Mouse (Mus musculus) hindbrain, embryonic 12.5 days (tissue): Measurements from ENCODE around the gene Dcaf15. TPM values are rescaled to one million over a fixed set of nuclear protein-coding genes. Genes with fewer than 3 reads are reported as not detected.
A peak's percentile ranks its signal among the peaks of the same experiment; 100 is the strongest.

Experiments
- ATAC-seq: fragments of 200-750 bp; cut with Nextera tagmentation; 2 replicates; pipeline ENCODE4 v1.8.0; 2017; ENCODE audit warnings: moderate TSS enrichment; ENCODE audit not compliant: low FRiP score
- H3K27ac ChIP-seq: fragments of 300-500 bp; sonication (generic); 2 replicates; pipeline ENCODE4 v1.5.1; 2016; ENCODE audit warnings: mild to moderate bottlenecking
- H3K27me3 ChIP-seq: fragments of 300-500 bp; sonication (generic); 2 replicates; pipeline ENCODE4 v1.6.1; 2016; ENCODE audit warnings: mild to moderate bottlenecking
- H3K36me3 ChIP-seq: fragments of 300-500 bp; sonication (generic); 2 replicates; pipeline ENCODE4 v1.6.1; 2016; ENCODE audit warnings: mild to moderate bottlenecking
- H3K4me1 ChIP-seq: fragments of 300-500 bp; sonication (generic); 2 replicates; pipeline ENCODE4 v1.6.1; 2016
- H3K4me2 ChIP-seq: fragments of 300-500 bp; sonication (generic); replicated peaks from 2 replicates; pipeline ENCODE4 v1.6.1; 2016; ENCODE audit warnings: mild to moderate bottlenecking
- H3K4me3 ChIP-seq: fragments of 300-500 bp; sonication (generic); 2 replicates; pipeline ENCODE4 v1.5.1; 2016; ENCODE audit warnings: mild to moderate bottlenecking
- H3K9ac ChIP-seq: fragments of 300-500 bp; sonication (generic); 2 replicates; pipeline ENCODE4 v1.6.1; 2016; ENCODE audit warnings: mild to moderate bottlenecking, moderate library complexity
- H3K9me3 ChIP-seq: fragments of 300-500 bp; sonication (generic); replicated peaks from 2 replicates; pipeline ENCODE4 v1.6.1; 2016; ENCODE audit warnings: mild to moderate bottlenecking
- WGBS: fragments of 180-500 bp; shearing (Covaris S2); methylation state at CpG from one replicate; pipeline ENCODE4 v1.1.7; 2016; 5-methylcytosine and 5-hydroxymethylcytosine counted together
- microRNA counts: library from miRNA; unstranded; fragments of <30 nt; microRNA quantifications from one replicate; lab custom pipeline; 2017
- microRNA-seq: library from miRNA; unstranded; fragments of <30 nt; microRNA quantifications from one replicate; pipeline ENCODE4, GENCODE M21; 2017
- polyA plus RNA-seq: library from polyadenylated mRNA; unstranded; fragments of >200 nt; fragmentation: Nextera tagmentation; extraction: Ambion mirVana; gene quantifications from 2 replicates; pipeline ENCODE4 v1.2.1, GENCODE M21; 2016

Gene Dcaf15
- polyA plus RNA-seq, 1 experiment from 2014 or later, result 19.7 TPM

DNA sequence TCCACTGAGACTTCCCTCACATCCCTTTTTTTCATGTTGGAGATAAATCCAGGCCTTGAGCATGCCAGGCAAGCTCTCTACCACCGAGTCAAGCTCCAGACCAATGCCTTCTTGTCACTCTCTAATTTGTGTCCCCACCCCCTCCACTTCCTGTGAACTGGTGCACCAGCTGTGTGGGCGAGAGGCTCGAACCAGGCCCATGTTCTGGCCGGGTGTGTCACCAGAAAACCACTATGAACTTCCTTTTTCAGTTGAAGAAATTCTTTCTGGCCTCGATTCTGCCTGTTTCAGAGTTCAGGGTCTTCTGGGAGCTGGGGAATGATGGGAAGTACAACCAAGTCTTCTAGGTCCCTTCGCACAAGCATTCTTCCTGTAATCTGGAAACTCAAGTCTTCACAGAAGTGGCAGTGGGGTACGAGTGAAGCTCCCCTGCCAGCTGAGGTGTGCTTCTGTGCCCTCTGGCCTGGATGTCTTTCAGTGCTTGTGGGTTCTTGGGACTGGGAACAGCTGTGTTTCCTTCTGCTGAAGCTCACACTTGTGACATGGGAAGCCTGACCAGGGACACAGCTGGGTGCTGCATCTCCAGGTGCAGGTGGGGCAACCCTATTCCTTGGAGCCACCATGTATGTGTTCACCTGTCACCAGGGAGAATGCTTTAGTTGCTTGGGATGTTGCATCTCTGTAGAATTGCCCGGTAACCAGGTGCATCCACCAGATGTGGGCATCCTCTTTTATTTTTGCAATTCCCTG, 40.5 kb downstream of the Dcaf15 start:
- Histone ChIP-seq H3K36me3 (no peaks in the 10 kb centered on the region), H3K4me2 (no peak overlapping the region), H3K9me3 (no peaks in the 10 kb centered on the region), H3K27me3 (no peaks in the 10 kb centered on the region), H3K4me3 (no peak overlapping the region), H3K9ac (no peak overlapping the region), H3K27ac (no peak overlapping the region), H3K4me1 (peaks cover 22% of the 10 kb centered on the region)
- 74% methylated on average over 8 of the region's 8 CpGs for WGBS
- ATAC-seq, result no peak

DNA sequence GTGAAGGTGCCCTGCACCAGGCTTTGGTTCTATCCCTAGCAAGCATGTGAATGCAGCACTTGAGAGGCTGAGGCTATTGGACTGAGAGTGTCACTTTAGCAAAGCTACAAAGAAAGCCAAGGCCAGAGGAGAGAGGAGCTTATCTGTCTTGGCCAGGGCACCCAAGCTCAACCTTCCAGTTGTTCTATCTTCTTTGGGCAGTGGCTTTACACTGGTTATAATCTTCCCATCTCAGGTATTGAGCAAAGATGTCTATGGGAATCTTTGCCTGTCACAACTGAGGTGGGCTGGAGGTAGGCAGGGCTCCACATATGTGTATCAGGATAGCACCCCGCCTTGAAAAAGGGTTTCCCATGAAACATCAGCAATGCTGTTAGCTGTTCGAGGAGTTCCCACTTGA, 44.3 kb downstream of the Dcaf15 start:
- no peak overlapping the region for H3K9ac ChIP-seq
- ATAC-seq, result no peak
- H3K9me3 ChIP-seq, result no peaks in the 10 kb centered on the region
- H3K4me3 ChIP-seq, result no peak overlapping the region
- H3K27me3 ChIP-seq, result peaks cover 2% of the 10 kb centered on the region; the same call in 1 of the 2 replicates
- no peaks in the 10 kb centered on the region for H3K36me3 ChIP-seq
- H3K4me2 ChIP-seq, result no peak overlapping the region
- no peaks in the 10 kb centered on the region for H3K4me1 ChIP-seq
- H3K27ac ChIP-seq, result no peak overlapping the region
- WGBS, result 88% methylated on average over 2 of the region's 2 CpGs

DNA sequence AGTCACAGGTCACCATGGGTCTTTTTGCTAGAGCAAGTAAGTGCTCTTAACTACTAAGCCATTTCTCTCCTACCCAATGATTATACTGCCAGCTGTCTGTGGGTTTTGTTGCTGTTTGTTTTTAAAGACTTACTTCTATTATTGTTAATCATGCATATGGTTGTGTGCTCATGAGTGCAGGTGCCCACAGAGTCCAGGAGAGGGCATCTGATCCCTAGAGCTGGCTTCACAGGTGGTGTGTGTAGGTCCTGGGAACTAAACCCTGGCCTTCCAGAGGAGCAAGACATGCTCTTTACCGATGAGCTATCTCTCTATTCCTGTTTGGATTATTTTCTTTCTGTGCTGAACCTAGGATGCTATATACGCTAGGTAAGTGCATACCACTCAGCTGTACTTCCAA, 45.3 kb downstream of the Dcaf15 start:
- Histone ChIP-seq H3K9ac (no peak overlapping the region), H3K36me3 (no peaks in the 10 kb centered on the region), H3K27me3 (peaks cover 2% of the 10 kb centered on the region; the same call in 1 of the 2 replicates), H3K9me3 (no peaks in the 10 kb centered on the region), H3K4me3 (no peak overlapping the region), H3K27ac (no peak overlapping the region), H3K4me2 (no peak overlapping the region), H3K4me1 (no peaks in the 10 kb centered on the region)
- ATAC-seq, result no peak
- 98% methylated on average over 2 of the region's 2 CpGs for WGBS

DNA sequence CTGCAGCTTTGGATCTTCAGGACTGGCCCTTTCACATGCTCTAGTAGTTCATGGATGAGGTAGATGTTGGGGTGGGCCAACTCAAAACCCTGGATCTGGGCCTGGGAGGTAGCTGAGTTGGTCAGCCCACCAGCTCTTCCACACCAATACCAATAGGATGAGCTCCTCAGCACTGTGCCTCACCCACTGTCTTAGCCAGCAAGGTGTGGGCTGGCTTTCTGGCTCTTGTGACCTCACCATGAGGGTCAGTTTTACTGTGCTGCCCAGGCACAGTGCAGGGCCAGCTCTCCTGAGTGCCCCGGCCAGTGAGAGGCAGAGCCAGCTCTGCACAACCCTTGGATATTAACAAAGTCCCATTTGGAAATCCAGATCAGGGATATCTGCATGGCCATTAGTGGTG, 46.7 kb downstream of the Dcaf15 start:
- no peak overlapping the region for H3K9ac ChIP-seq
- H3K4me1 ChIP-seq, result no peaks in the 10 kb centered on the region
- H3K36me3 ChIP-seq, result no peaks in the 10 kb centered on the region
- peaks cover 2% of the 10 kb centered on the region; the same call in 1 of the 2 replicates for H3K27me3 ChIP-seq
- WGBS, result 96% methylated on average over 1 of the region's 1 CpGs
- no peak overlapping the region for H3K27ac ChIP-seq
- H3K9me3 ChIP-seq, result no peaks in the 10 kb centered on the region
- no peak overlapping the region for H3K4me3 ChIP-seq
- no peak overlapping the region for H3K4me2 ChIP-seq
- ATAC-seq, result no peak

DNA sequence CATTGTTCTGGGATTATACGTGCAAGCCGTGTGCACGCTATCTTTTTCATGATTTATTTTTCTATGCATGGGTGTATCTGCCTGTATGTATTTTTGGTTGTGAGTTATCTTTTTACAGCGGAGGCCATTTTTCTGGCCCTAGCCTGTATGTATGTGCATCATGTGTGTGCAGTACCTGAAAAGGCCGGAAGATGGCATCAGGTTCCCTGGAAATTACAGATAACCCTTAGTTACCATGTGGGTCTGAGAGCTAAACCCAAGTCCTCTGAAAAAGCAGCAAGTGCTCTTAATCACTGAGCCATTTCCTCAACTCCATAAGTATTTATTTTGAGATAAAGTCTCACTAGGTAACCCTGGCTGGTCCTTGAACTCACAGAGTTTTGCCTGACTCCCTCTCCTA, 51.3 kb downstream of the Dcaf15 start:
- Histone ChIP-seq H3K4me2 (no peak overlapping the region), H3K9ac (no peak overlapping the region), H3K27ac (no peak overlapping the region), H3K27me3 (peaks cover 2% of the 10 kb centered on the region; the same call in 1 of the 2 replicates), H3K9me3 (no peaks in the 10 kb centered on the region), H3K4me1 (0 out of 2 replicates have a peak, but pooled peaks cover 3% of the 10 kb centered on the region), H3K36me3 (no peaks in the 10 kb centered on the region), H3K4me3 (no peak overlapping the region)
- 95% methylated on average over 5 of the region's 5 CpGs for WGBS
- ATAC-seq, result no peak

DNA sequence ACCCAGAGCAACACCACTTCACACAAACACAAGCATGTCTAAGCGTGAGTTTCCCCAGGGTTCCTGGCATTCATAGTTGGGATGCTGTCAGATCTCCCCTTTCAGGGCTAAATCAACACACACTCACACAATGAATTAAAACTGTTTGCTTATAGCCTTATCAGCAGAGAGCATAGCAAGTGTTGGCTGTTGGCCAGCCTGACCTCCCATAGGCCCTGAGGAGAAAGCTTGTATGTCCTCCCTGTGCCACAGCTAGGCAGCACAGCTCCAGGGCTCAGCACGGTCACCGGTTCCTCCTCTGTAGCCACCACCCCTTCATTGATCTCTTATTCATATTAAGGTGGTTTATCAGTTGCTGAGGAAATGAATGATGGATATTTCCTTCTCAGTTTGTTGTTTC, 51.8 kb downstream of the Dcaf15 start:
- Histone ChIP-seq H3K9ac (no peak overlapping the region), H3K27ac (no peak overlapping the region), H3K4me2 (no peak overlapping the region), H3K36me3 (no peaks in the 10 kb centered on the region), H3K9me3 (no peaks in the 10 kb centered on the region), H3K4me3 (no peak overlapping the region), H3K27me3 (peaks cover 2% of the 10 kb centered on the region; the same call in 1 of the 2 replicates), H3K4me1 (0 out of 2 replicates have a peak, but pooled peaks cover 3% of the 10 kb centered on the region)
- 77% methylated on average over 3 of the region's 3 CpGs for WGBS
- ATAC-seq, result no peak

DNA sequence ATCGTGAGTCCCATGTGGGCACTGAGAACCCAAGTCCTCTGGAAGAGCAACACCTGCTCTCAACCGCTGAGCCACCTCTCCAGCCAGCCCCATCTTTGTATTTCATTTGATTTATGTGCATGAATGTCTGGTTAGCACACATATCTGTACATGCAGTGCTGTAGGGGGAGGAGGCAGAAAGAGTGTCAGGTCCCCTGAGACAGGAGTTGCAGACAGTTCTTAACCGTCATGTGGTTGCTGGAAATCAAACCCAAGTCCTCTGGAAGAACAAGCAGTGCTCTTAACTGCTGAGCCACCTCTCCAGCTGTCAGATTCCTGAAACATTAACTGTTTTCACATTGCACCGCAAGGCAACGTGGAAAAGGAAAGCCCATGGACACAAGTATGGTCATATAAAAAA, 56.4 kb downstream of the Dcaf15 start:
- Histone ChIP-seq H3K4me1 (peaks cover 11% of the 10 kb centered on the region; the same call in 1 of the 2 replicates), H3K27me3 (peaks cover 32% of the 10 kb centered on the region), H3K36me3 (no peaks in the 10 kb centered on the region), H3K4me3 (no peak overlapping the region), H3K27ac (no peak overlapping the region), H3K9ac (no peak overlapping the region), H3K9me3 (no peaks in the 10 kb centered on the region), H3K4me2 (no peak overlapping the region)
- 77% methylated on average over 5 of the region's 5 CpGs for WGBS
- no peak for ATAC-seq

MicroRNAs within 50 kb of the gene (microRNA counts, 519-probe panel; counts per million panel counts)
- 2,497 counts per million, percentile 64 among the panel's probes with 10 or more counts for microRNA mmu-miR-709 (lab: Ali Mortazavi, UCI)

Small RNA genes lying within 50 kb of the gene (microRNA-seq; reads per million reads assigned to microRNA genes)
- gene Mir709, result not detected

Other genes starting within 250 kb of the Dcaf15 start
- 38.7 and 41.5 TPM in 2 replicates for gene Adgrl1, start 204.7 kb downstream of the Dcaf15 start, polyA plus RNA-seq
- 1.0 and 1.1 TPM in 2 replicates for gene Gm10644, start 149.6 kb downstream of the Dcaf15 start, polyA plus RNA-seq
- 37.6 and 40.9 TPM in 2 replicates for gene Asf1b, start 149.3 kb downstream of the Dcaf15 start, polyA plus RNA-seq
- 201 and 213 TPM in 2 replicates for gene Prkaca, start 131.8 kb downstream of the Dcaf15 start, polyA plus RNA-seq
- gene Samd1, start 107.1 kb downstream of the Dcaf15 start, polyA plus RNA-seq, result 8.5 and 9.8 TPM in 2 replicates
- gene 1700067K01Rik, start 103.3 kb downstream of the Dcaf15 start, polyA plus RNA-seq, result 0.89 and 1.5 TPM in 2 replicates
- gene 2210011C24Rik, start 92.6 kb downstream of the Dcaf15 start, polyA plus RNA-seq, result not detected in 2 replicates
- gene Palm3, start 83.3 kb downstream of the Dcaf15 start, polyA plus RNA-seq, result 8.6 and 10.9 TPM in 2 replicates
- 0.14 and 0.33 TPM in 2 replicates for gene Il27ra, start 62.2 kb downstream of the Dcaf15 start, polyA plus RNA-seq
- gene Rln3, start 59.8 kb downstream of the Dcaf15 start, polyA plus RNA-seq, result not detected in 2 replicates
- 2.1 and 3.0 TPM in 2 replicates for gene Gm10643, start 39.6 kb downstream of the Dcaf15 start, polyA plus RNA-seq
- 8.9 and 9.4 TPM in 2 replicates for gene Rfx1, start 37.9 kb downstream of the Dcaf15 start, polyA plus RNA-seq
- gene Podnl1, start 21.2 kb upstream of the Dcaf15 start, polyA plus RNA-seq, result 0.39 and 0.50 TPM in 2 replicates
- 21.6 and 21.7 TPM in 2 replicates for gene Cc2d1a, start 43.2 kb upstream of the Dcaf15 start, polyA plus RNA-seq
- gene 4930432K21Rik, start 43.3 kb upstream of the Dcaf15 start, polyA plus RNA-seq, result 1.6 and 1.9 TPM in 2 replicates
- gene Nanos3, start 80.4 kb upstream of the Dcaf15 start, polyA plus RNA-seq, result 5.8 and 7.2 TPM in 2 replicates
- 57.5 and 59.0 TPM in 2 replicates for gene Zswim4, start 132.3 kb upstream of the Dcaf15 start, polyA plus RNA-seq
- gene D8Ertd738e, start 145.0 kb upstream of the Dcaf15 start, polyA plus RNA-seq, result 255 and 266 TPM in 2 replicates
- 57.3 and 62.9 TPM in 2 replicates for gene Mri1, start 152.6 kb upstream of the Dcaf15 start, polyA plus RNA-seq
- gene Ccdc130, start 165.6 kb upstream of the Dcaf15 start, polyA plus RNA-seq, result 18.4 and 22.0 TPM in 2 replicates